Mouse (Mus musculus) lung, embryonic 14.5 days (tissue): ENCODE data around the gene Zfp760. TPM values are rescaled to one million over a fixed set of nuclear protein-coding genes. Genes with fewer than 3 reads are reported as not detected.
A peak's percentile ranks its signal among the peaks of the same experiment; 100 is the strongest.

Experiments
- ATAC-seq: fragments of 200-750 bp; cut with Nextera tagmentation; 2 replicates; pipeline ENCODE4 v1.8.0; 2017; ENCODE audit warnings: mild to moderate bottlenecking, moderate TSS enrichment, moderate library complexity; ENCODE audit not compliant: insufficient read depth
- DNase-seq: peaks from one replicate; pipeline ENCODE4 v3.0.0-alpha.2; 2015
- H3K27ac ChIP-seq: fragments of 300-500 bp; sonication (generic); 2 replicates; pipeline ENCODE4 v1.5.1; 2014; ENCODE audit warnings: low read depth, mild to moderate bottlenecking, moderate library complexity
- H3K27me3 ChIP-seq: fragments of 300-500 bp; sonication (generic); 2 replicates; pipeline ENCODE4 v1.6.1; 2014; ENCODE audit warnings: low read length, control low read depth; ENCODE audit not compliant: insufficient read depth
- H3K36me3 ChIP-seq: fragments of 300-500 bp; sonication (generic); 2 replicates; pipeline ENCODE4 v1.6.1; 2014; ENCODE audit warnings: control low read depth; ENCODE audit not compliant: insufficient read depth
- H3K4me1 ChIP-seq: fragments of 300-500 bp; sonication (generic); 2 replicates; pipeline ENCODE4 v1.6.1; 2014; ENCODE audit warnings: antibody characterized with exemption, control low read depth; ENCODE audit not compliant: insufficient read depth
- H3K4me2 ChIP-seq: fragments of 300-500 bp; sonication (generic); 2 replicates; pipeline ENCODE4 v1.6.1; 2014; ENCODE audit warnings: mild to moderate bottlenecking
- H3K4me3 ChIP-seq: fragments of 300-500 bp; sonication (generic); 2 replicates; pipeline ENCODE4 v1.5.1; 2014; ENCODE audit warnings: low read depth, low read length
- H3K9ac ChIP-seq: fragments of 300-500 bp; sonication (generic); 2 replicates; pipeline ENCODE4 v1.6.1; 2014
- H3K9me3 ChIP-seq: fragments of 300-500 bp; sonication (generic); 2 replicates; pipeline ENCODE4 v1.6.1; 2016; ENCODE audit warnings: low read depth, low read length, control low read depth
- CTCF ChIP-seq: IDR thresholded peaks from 2 replicates; pipeline ENCODE4 v1.5.1; 2016; ENCODE audit warnings: antibody characterized with exemption, low read depth
- WGBS: fragments of 180-500 bp; shearing (Covaris S2); extraction: QIAGEN DNeasy Blood & Tissue Kit; methylation state at CpG from one replicate; pipeline ENCODE4 v1.1.7; 2014; 5-methylcytosine and 5-hydroxymethylcytosine counted together
- polyA plus RNA-seq: library from polyadenylated mRNA; unstranded; fragments of >200 nt; fragmentation: Nextera tagmentation; extraction: Ambion mirVana; gene quantifications from 2 replicates; pipeline ENCODE4 v1.2.1, GENCODE M21; 2014

Gene Zfp760
- polyA plus RNA-seq, 1 experiment from 2014 or later, result 15.3 TPM

DNA sequence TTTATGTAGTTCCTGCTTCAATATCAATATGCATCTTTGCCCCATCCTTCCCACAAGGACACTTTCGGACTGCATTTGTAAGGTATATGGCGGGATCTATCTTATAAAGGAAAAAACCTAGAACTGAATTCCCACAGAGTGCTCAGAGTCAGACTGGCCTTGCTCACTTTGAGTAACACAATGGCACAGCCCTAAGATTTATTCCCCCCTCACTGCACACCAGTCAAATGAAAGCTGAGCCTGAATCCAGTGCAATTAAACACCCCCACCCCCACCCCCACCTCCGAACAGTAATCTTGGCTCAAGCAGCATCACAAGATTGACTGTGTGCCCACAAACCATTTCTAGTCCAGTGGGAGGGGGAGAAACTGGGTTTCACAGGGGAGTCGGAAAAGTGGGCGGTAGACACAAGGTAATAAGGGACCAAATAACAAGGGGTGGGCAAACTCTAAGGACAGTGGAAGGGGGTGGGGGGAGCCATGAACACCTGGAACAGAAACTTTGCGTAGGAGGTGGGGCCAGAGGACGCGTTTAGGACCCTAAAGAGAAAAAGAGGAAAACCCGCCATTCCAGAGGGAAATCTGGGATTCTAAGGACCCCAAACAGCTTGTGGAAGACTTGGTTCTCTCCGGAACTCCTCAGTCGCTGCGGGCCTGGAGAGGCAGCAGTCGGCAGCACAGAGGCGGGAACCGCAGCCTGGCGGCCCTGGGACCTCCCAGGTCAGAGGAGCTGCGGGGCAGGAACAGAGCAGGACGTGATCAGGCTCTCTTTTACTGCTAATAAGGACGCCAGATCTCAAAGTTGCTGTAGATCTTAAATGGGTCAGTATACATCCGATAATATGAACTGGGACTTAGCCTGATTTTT is 46.0 kb downstream of the Zfp760 start:
- DNase-seq (peak; percentile 25), ATAC-seq (peak; percentile 41)
- 12% methylated on average over 20 of the region's 20 CpGs for WGBS

DNA sequence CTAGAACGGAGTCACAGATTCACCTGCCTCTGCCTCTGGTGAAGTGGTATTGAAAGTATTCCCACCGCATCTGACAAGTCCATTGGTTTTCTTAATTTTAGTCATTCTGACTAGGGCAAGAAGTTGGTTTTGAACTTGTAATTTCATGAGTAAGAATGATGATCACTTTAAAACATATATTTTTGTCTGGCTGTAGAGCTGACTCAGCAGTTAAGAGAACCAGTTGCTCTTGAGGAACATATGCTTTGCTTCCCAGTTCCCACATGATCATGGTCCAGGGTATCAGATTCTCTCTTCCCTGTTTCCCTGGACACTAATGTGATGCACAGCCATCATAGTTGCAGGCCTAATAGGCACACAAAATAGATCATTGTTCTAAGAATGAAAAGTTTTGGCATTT is 62.8 kb downstream of the Zfp760 start:
- no peak overlapping the region for H3K4me2 ChIP-seq
- no peaks in the 10 kb centered on the region for H3K4me1 ChIP-seq

More for the DNA sequence above, 46.0 kb downstream of the Zfp760 start:
- peak overlapping the region; percentile 44 for H3K9ac ChIP-seq
- H3K27me3 ChIP-seq, result no peaks in the 10 kb centered on the region
- H3K9me3 ChIP-seq, result no peaks in the 10 kb centered on the region
- no peaks in the 10 kb centered on the region for H3K36me3 ChIP-seq
- H3K4me3 ChIP-seq, result peak overlapping the region; percentile 30
- TF ChIP-seq CTCF, result no peak
- H3K4me2 ChIP-seq, result peak overlapping the region; percentile 60
- H3K4me1 ChIP-seq, result no peaks in the 10 kb centered on the region
- H3K27ac ChIP-seq, result no peak overlapping the region

More for the DNA sequence above, 62.8 kb downstream of the Zfp760 start:
- ATAC-seq (no peak), DNase-seq (no peak)
- H3K36me3 ChIP-seq, result no peaks in the 10 kb centered on the region
- H3K9ac ChIP-seq, result no peak overlapping the region
- WGBS, result 83% methylated on average over 2 of the region's 2 CpGs
- no peaks in the 10 kb centered on the region for H3K9me3 ChIP-seq
- no peak overlapping the region for H3K27ac ChIP-seq
- no peak overlapping the region for H3K4me3 ChIP-seq
- no peaks in the 10 kb centered on the region for H3K27me3 ChIP-seq
- no peak for TF ChIP-seq CTCF

Other genes with a start within 250 kb of the Zfp760 start
- 9.7 and 10.5 TPM in 2 replicates for gene Zfp53, start 218.7 kb upstream of the Zfp760 start, polyA plus RNA-seq
- gene Zfp52, start 172.2 kb upstream of the Zfp760 start, polyA plus RNA-seq, result 4.5 and 4.6 TPM in 2 replicates
- gene Zfp948, start 140.7 kb upstream of the Zfp760 start, polyA plus RNA-seq, result 21.3 and 24.9 TPM in 2 replicates
- gene Zfp983, start 57.1 kb upstream of the Zfp760 start, polyA plus RNA-seq, result 2.9 and 4.3 TPM in 2 replicates
- gene Gm10226, start 15.9 kb upstream of the Zfp760 start, polyA plus RNA-seq, result 4.6 and 5.0 TPM in 2 replicates
- gene Zfp229, start 23.1 kb downstream of the Zfp760 start, polyA plus RNA-seq, result 7.2 TPM in 2 replicates
- 8.7 and 9.2 TPM in 2 replicates for gene Zfp820, start 138.0 kb downstream of the Zfp760 start, polyA plus RNA-seq
- 5.8 and 6.1 TPM in 2 replicates for gene Zfp995, start 202.2 kb downstream of the Zfp760 start, polyA plus RNA-seq